Mouse (Mus musculus): ENCODE results near the gene Zfp775. TPM values are rescaled to one million over a fixed set of nuclear protein-coding genes. Genes with fewer than 3 reads are reported as not detected.

Gene Zfp775
- polyA plus RNA-seq, 1 experiment from 2014 or later = 8.7 TPM

DNA sequence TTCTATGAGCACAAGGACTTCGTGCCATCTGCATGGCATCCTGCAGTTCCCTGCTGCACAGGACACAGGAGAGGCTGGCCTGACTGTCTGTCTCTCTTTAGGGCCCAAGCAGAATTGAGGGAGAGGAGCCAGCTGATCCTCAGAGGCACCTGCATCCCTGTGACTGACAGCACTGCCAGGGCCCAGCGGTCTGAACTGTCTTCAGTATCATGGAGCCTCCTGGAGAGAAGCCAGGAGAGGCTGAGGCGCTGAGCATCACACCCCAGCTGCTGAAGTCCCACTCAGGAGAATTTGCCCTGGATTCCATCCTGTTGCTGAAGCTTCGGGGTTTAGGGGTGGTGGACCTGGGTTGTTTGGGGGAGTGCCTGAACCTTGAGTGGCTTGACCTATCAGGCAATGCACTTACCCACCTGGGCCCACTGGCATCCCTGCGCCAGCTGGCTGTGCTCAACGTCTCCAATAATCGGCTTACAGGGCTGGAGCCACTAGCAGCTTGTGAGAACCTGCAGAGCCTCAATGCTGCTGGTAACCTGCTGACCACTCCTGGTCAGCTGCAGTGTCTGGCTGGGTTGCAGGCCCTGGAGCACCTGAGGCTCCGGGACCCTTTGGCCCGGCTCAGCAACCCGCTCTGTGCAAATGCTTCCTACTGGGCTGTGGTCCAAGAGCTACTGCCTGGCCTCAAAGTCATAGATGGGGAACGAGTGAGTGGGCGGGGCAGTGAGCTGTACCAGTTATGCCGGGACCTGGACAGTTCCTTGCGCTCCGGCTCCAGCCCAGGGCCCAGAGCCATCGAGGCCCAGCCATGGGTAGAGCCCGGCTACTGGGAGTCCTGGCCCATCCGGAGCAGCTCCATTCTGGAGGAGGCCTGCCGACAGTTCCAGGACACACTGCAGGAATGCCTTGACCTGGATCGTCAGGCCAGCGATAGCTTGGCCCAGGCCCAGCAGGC, 33.6 kb upstream of the Zfp775 start:
- DNase-seq (ENCODE audit: low read depth, low spot score) = no peak
- ATAC-seq = peak; percentile 4
- in situ Hi-C loops (cut with MboI; ENCODE audit: low pct_unique_long_range_greater_than_20kb) = no loop called here
- CTCF ChIA-PET = interaction anchor here (1.2 to 1.3 kb wide), 2 partner anchors 11 to 60 kb away, joined by 3 to 4 read pairs; no protein-coding TSS in a partner anchor
- POLR2A ChIA-PET = no interaction called here
- no peaks in the 10 kb centered on the region for H3K27me3 ChIP-seq
- no peak for TF ChIP-seq CTCF (IDR thresholded peaks at IDR 0.05)

DNA sequence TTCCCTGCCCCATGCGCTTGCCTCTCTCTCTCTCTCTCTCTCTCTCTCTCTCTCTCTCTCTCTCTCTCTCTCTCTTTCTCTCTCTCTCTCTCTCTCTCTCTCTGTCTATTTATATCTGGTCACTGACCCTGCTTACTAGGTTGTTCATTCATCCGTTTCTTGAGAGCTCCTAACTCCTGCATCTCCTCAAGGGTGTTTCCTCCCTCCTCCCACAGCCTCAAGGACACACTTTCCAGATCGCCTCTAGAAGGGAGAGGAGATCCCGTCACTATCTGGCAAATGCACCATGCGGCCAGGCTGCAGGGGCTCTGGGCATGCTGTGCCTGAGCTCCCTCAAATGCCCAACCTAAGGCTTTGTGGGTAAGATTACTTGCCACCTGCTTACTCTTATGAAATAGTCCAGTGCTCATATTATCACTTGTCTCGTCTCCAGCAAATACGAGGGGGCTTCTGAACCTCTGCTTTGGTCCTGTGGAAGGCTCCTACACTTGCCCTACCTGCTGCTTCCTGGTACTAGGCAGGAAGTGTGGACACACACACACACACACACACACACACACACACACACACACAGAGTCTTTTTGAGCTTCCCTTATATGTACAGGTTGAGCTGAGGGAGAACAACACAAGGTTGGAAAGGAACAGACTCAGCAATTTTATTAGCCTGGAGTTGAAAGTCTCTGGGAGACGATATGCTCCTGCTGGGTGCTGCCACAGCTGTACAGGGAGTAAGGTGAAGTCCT, 32.6 kb upstream of the Zfp775 start:
- CTCF ChIA-PET = interaction anchor here (1.1 to 1.3 kb wide), 2 partner anchors 11 kb away, joined by 3 to 4 read pairs; no protein-coding TSS in a partner anchor
- in situ Hi-C loops (cut with MboI; ENCODE audit: low pct_unique_long_range_greater_than_20kb) = no loop called here
- no peaks in the 10 kb centered on the region for H3K27me3 ChIP-seq
- ATAC-seq = no peak
- POLR2A ChIA-PET = interaction anchor here (0.9 kb wide), 1 partner anchor 9 kb away, joined by 3 read pairs; no protein-coding TSS in a partner anchor
- TF ChIP-seq CTCF (IDR thresholded peaks at IDR 0.05) = no peak
- no peak for DNase-seq (ENCODE audit: low read depth, low spot score)

DNA sequence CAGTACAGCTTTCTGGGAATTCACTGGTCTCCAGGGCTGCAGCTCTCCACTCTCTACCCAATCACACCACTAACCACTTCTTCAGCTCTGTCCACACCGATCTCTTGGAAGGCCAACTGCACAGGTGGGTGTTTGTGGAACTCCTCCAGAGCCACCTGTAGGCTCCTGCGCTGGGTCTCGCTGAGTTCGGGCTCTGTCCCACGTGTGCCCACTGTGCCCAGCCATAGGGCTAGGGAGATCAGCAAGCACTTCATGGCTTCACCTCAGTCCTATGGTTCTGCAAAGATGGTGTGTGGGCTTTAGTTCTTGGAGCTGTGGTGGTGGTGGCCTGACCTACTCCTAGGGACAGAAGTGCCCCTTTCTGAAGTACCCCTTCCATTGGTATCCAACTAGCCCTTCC, 29.8 kb upstream of the Zfp775 start:
- CTCF ChIA-PET = no interaction called here
- no peak for TF ChIP-seq CTCF (IDR thresholded peaks at IDR 0.05)

DNA sequence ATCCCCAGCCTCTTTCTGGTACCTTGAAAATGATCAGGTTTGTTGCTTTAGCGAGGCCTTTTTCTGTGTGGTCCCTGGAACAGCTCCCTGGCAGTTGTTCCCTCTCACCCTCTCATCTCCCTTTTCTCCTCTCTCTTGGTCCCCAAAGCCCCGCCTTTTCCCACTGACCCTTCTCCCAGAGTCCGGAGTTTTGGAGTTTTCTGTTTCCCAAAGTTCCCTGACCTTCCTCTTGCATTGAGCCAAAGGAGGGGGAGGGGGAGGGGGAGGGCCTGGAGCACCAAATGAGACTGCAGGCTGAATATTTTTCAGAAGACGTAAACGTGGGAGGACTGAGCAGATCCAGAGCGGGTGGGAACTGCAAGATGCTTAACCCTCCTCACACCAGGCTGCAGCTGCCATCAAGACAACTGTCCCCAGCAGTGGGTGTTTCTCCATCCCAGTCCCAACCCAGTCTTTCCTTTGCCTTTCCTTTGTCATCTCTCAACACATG, 29.2 kb upstream of the Zfp775 start, which contains the start of gene Rarres2:
Gene Rarres2 (minus strand): TSS at position 218 of the 490 bp plus-strand sequence.
- DNase-seq (ENCODE audit: low read depth, low spot score) = no peak
- ChIA-PET POLR2A (no interaction called here), CTCF (no interaction called here)
- ATAC-seq = no peak
- in situ Hi-C loops (cut with MboI; ENCODE audit: low pct_unique_long_range_greater_than_20kb) = loop anchor here (10.0 kb wide), 1 partner anchor 192 kb away; no protein-coding TSS in a partner anchor
- no peaks in the 10 kb centered on the region for H3K27me3 ChIP-seq
- TF ChIP-seq CTCF (IDR thresholded peaks at IDR 0.05) = no peak

More for the DNA sequence above, 29.8 kb upstream of the Zfp775 start:
- in situ Hi-C loops (cut with MboI; ENCODE audit: low pct_unique_long_range_greater_than_20kb) = loop anchor here (10.0 kb wide), 1 partner anchor 193 kb away; no protein-coding TSS in a partner anchor
- ATAC-seq = no peak
- DNase-seq (ENCODE audit: low read depth, low spot score) = no peak
- POLR2A ChIA-PET = no interaction called here
- H3K27me3 ChIP-seq = no peaks in the 10 kb centered on the region

DNA sequence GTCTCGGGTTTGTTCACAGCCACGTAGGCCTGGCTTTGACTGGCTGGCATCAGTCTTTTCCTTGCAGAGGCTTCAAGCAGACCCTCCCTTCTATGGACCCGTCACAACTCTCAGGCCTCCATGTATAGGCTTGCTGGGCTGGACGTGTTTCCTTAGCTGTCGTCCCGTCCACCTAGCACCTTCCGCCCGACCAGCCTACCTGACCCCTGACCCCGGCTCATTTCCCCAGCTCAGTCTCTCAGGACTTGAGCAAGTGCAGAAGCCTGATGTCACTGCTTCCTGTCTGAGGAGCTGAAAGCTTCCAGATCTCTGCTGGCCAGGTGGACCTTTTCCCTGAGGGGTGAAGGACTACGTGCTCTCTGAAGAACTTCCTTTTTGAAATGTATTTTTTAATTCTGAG, 28.6 kb upstream of the Zfp775 start:
- POLR2A ChIA-PET = no interaction called here
- no peaks in the 10 kb centered on the region for H3K27me3 ChIP-seq
- TF ChIP-seq CTCF (IDR thresholded peaks at IDR 0.05) = no peak
- in situ Hi-C loops (cut with MboI; ENCODE audit: low pct_unique_long_range_greater_than_20kb) = loop anchor here (10.0 kb wide), 1 partner anchor 192 kb away; no protein-coding TSS in a partner anchor
- no peak for ATAC-seq
- CTCF ChIA-PET = interaction anchor here (0.8 to 1.5 kb wide), 2 partner anchors 9 to 16 kb away, joined by 3 read pairs; no protein-coding TSS in a partner anchor
- no peak for DNase-seq (ENCODE audit: low read depth, low spot score)

DNA sequence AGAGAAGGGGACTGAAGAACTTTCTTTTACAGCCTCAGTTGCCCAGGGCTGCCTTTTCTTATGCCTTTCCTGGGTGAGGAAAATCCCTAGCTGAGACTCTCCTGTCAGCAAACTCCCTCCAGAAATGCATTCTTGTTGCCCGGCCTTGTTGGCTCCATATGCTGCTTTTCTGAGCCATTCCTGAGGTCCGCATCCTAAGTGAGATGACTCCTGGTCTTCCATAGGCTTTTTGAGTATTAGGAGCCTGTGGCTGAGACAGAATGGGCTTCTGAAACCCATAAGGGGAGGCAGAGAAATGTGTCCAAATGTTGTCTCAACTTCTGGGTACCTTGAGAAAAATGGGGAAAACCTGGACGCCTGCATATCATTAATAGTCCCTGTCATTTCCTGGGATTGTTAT, 27.9 kb upstream of the Zfp775 start:
- TF ChIP-seq CTCF (IDR thresholded peaks at IDR 0.05) = no peak
- DNase-seq (ENCODE audit: low read depth, low spot score) (no peak), ATAC-seq (no peak)
- in situ Hi-C loops (cut with MboI; ENCODE audit: low pct_unique_long_range_greater_than_20kb) = loop anchor here (10.0 kb wide), 1 partner anchor 191 kb away; no protein-coding TSS in a partner anchor
- ChIA-PET CTCF (interaction anchor here (0.8 to 1.5 kb wide), 2 partner anchors 9 to 16 kb away, joined by 3 read pairs; no protein-coding TSS in a partner anchor), POLR2A (no interaction called here)
- no peaks in the 10 kb centered on the region for H3K27me3 ChIP-seq

DNA sequence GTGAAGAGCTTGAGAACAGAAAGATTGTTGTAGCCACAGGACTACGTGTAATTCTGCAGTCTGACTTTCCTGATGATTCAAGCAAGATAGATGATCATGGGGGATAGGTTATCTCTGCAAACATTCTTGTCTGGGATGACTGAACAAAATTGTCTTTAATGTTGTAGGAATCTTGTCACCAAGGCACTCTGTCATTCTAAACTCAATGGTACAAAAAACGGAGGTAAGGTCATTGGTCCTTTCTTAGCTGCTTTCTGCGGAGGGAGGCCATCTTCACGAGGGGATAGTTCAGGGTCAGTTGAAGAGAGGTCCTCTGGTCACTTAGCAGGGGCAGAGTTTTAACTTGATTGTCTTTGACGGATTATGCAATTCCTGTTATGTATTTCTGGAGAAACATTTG, 23.1 kb upstream of the Zfp775 start:
- CTCF ChIA-PET = interaction anchor here (1.3 to 1.5 kb wide), 2 partner anchors 9 to 17 kb away, joined by 3 read pairs; no protein-coding TSS in a partner anchor
- no peak for TF ChIP-seq CTCF (IDR thresholded peaks at IDR 0.05)
- in situ Hi-C loops (cut with MboI; ENCODE audit: low pct_unique_long_range_greater_than_20kb) = loop anchor here (10.0 kb wide), 1 partner anchor 186 kb away; no protein-coding TSS in a partner anchor
- POLR2A ChIA-PET = interaction anchor here (0.8 to 1.2 kb wide), 3 partner anchors 9 to 23 kb away, joined by 3 to 5 read pairs (median 3); no protein-coding TSS in a partner anchor
- no peaks in the 10 kb centered on the region for H3K27me3 ChIP-seq
- ATAC-seq = no peak
- DNase-seq (ENCODE audit: low read depth, low spot score) = no peak

DNA sequence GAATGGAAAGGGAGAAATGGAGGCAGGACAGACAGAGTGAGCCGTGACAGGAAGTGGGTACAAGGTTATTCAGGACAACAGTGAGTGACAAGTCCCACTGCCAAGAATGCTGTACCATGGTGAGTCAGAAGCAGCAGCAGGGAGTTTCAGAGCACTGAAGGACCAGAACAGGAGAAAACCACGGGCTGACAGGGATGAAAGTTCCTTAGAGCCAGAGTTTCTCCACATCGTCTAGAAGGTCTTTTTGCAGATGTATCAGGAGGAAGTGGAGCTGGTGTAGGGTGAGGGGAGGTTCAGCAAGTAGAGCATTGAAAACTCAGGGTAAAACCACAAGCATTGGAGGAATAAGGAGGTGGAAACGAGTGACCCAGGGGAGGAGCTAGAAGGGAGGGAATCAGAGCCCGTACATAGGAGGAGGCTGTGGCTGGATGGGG, 22.6 kb upstream of the Zfp775 start:
- H3K27me3 ChIP-seq = no peaks in the 10 kb centered on the region
- no peak for TF ChIP-seq CTCF (IDR thresholded peaks at IDR 0.05)
- DNase-seq (ENCODE audit: low read depth, low spot score) = no peak
- CTCF ChIA-PET = interaction anchor here (1.1 to 1.7 kb wide), 5 partner anchors 9 to 66 kb away, joined by 3 to 6 read pairs (median 3); partner anchors contain the start of genes Gm44965 and Repin1
- POLR2A ChIA-PET = interaction anchor here (0.5 to 1.0 kb wide), 3 partner anchors 12 to 34 kb away, joined by 3 to 11 read pairs (median 4); no protein-coding TSS in a partner anchor
- in situ Hi-C loops (cut with MboI; ENCODE audit: low pct_unique_long_range_greater_than_20kb) = loop anchor here (10.0 kb wide), 1 partner anchor 186 kb away; no protein-coding TSS in a partner anchor
- peak; percentile 47 for ATAC-seq

DNA sequence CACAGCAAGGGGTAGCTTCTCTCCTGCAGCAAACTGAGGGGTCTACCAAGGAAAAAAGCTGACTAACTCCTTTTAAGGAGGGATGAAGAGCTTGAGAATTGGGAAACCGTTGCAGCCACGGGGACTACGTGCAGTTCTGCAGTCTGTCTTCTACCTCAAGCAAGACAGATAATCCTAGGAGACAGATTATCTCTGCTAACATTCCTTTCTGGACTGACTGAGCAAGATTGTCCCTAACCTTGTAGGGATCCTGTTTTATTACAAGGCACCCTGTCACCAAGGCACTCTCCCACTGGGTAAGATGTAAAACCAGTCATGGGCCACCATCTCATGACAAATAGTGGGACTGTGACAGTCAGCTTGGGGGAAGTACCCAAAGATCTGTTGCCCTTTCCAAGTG, 20.6 kb upstream of the Zfp775 start:
- DNase-seq (ENCODE audit: low read depth, low spot score) = no peak
- ChIA-PET POLR2A (interaction anchor here (1.0 kb wide), 1 partner anchor 12 kb away, joined by 3 read pairs; the partner anchor contains the start of genes Gm44965 and Repin1), CTCF (interaction anchor here (0.9 to 3.1 kb wide), 8 partner anchors 10 to 190 kb away, joined by 3 to 20 read pairs (median 5); partner anchors contain the start of genes Gimap3, Gimap8, Gm44965 and Repin1)
- TF ChIP-seq CTCF (IDR thresholded peaks at IDR 0.05) = no peak
- no peak for ATAC-seq
- in situ Hi-C loops (cut with MboI; ENCODE audit: low pct_unique_long_range_greater_than_20kb) = loop anchor here (5.0 kb wide), 1 partner anchor 61 kb away; no protein-coding TSS in a partner anchor
- H3K27me3 ChIP-seq = no peaks in the 10 kb centered on the region
